7 mouse cellular contexts compared by ENCODE assay signal in the genomic region with DNA sequence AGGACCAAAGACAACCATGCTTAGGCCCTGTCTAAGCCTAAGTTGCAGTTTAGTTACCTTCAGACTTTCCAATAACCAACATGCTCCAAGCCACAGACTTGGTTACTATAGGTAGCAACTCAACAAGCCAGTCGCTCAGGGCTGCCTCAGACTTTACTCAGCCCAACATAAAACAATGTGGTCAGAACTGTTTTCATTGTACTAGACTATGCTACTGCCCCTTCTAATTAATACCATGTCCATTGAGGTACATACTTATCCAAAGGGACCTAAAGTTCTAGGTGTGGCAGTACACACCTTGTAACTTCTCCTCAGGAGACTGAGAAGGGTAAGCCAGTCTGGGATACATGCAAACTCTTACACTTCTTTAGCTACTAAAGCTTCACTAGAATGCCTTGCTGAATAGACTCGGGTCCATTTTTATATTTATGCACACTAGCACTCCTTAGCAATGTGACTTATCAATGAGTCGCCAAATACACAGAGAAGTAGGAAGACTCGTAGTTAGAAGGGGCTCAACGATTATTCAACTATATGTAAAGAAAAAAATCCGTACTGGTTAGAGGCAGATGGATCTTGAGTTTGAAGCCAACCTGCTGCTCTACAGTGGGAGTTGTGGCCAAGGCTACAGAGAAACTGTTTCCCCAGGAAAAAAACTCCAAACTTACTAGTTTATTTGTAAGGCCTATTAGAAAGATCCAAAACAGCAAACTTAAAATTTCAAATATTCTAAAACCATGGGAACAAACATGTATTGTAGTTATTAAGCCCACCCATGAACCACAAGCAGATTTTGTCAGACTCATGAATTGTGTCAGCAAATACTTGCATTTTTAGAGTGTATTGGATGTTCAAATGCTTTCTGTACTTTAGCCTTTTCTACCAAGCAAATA. TPM values are rescaled to one million over a fixed set of nuclear protein-coding genes. Genes with fewer than 3 reads are reported as not detected.
DNase-seq lines count a peak whose midpoint lies in the region; ATAC-seq lines count a peak whose summit lies in the region.

No protein-coding gene starts in this region.

- DNase-seq in Muller cell, postnatal 12 days (ENCODE audit: inconsistent ontology term) = no peak
- no peak for DNase-seq in cerebellum, postnatal 25 days

- no peak for ATAC-seq in megakaryocyte, adult 5-6 weeks (ENCODE audit: poor library complexity, severe bottlenecking)
- no peak for ATAC-seq in forebrain, embryonic 12.5 days (ENCODE audit: low FRiP score)
- no peak for ATAC-seq in liver, embryonic 12.5 days
- no peak for ATAC-seq in stomach, embryonic 16.5 days (ENCODE audit: insufficient read depth, low FRiP score)

- no peaks in the 10 kb centered on the region for H3K9me3 ChIP-seq in megakaryocyte, embryonic 14.5 days
- H3K9me3 ChIP-seq in forebrain, embryonic 12.5 days = no peaks in the 10 kb centered on the region
- no peaks in the 10 kb centered on the region for H3K9me3 ChIP-seq in liver, embryonic 12.5 days (replicated peaks)
- no peaks in the 10 kb centered on the region for H3K9me3 ChIP-seq in stomach, embryonic 16.5 days (replicated peaks; ENCODE audit: control insufficient read depth, low read length)

- H3K9ac ChIP-seq in forebrain, embryonic 12.5 days = no peak overlapping the region
- peak overlapping the region; percentile 22; the same call in 1 of the 2 replicates for H3K9ac ChIP-seq in liver, embryonic 12.5 days
- no peak overlapping the region for H3K9ac ChIP-seq in stomach, embryonic 16.5 days (ENCODE audit: low read length)

- H3K27ac ChIP-seq in forebrain, embryonic 12.5 days = no peak overlapping the region
- peak overlapping the region; percentile 51 for H3K27ac ChIP-seq in liver, embryonic 12.5 days
- H3K27ac ChIP-seq in stomach, embryonic 16.5 days (ENCODE audit: low read length) = no peak overlapping the region

- peak overlapping the region; percentile 87 for H3K4me3 ChIP-seq in megakaryocyte, embryonic 14.5 days (replicated peaks)
- H3K4me3 ChIP-seq in forebrain, embryonic 12.5 days (replicated peaks) = 0 out of 2 replicates have a peak overlapping the region, but pooled peaks have one; percentile 98
- H3K4me3 ChIP-seq in liver, embryonic 12.5 days = peak overlapping the region; percentile 20
- H3K4me3 ChIP-seq in stomach, embryonic 16.5 days (replicated peaks; ENCODE audit: low read length) = peak overlapping the region; percentile 0; the same call in 1 of the 2 replicates

- WGBS in forebrain, embryonic 12.5 days = 77% methylated on average over 6 of the region's 6 CpGs
- 62% methylated on average over 6 of the region's 6 CpGs for WGBS in liver, embryonic 12.5 days (ENCODE audit: insufficient replicate concordance)
- WGBS in stomach, embryonic 16.5 days = 65% methylated on average over 6 of the region's 6 CpGs

- peaks cover 24% of the 10 kb centered on the region for H3K36me3 ChIP-seq in megakaryocyte, embryonic 14.5 days (replicated peaks; ENCODE audit: low read length)
- H3K36me3 ChIP-seq in forebrain, embryonic 12.5 days (replicated peaks) = peaks cover 18% of the 10 kb centered on the region; the same call in 1 of the 2 replicates
- peaks cover 22% of the 10 kb centered on the region for H3K36me3 ChIP-seq in liver, embryonic 12.5 days
- no peaks in the 10 kb centered on the region; the same call in 1 of the 2 replicates for H3K36me3 ChIP-seq in stomach, embryonic 16.5 days (ENCODE audit: control insufficient read depth, insufficient read depth, low read length)

- no peaks in the 10 kb centered on the region for H3K27me3 ChIP-seq in megakaryocyte, embryonic 14.5 days (replicated peaks)
- no peaks in the 10 kb centered on the region for H3K27me3 ChIP-seq in forebrain, embryonic 12.5 days
- H3K27me3 ChIP-seq in liver, embryonic 12.5 days (replicated peaks) = no peaks in the 10 kb centered on the region
- H3K27me3 ChIP-seq in stomach, embryonic 16.5 days (ENCODE audit: control insufficient read depth, insufficient read depth, low read length) = no peaks in the 10 kb centered on the region

- peaks cover 36% of the 10 kb centered on the region for H3K4me1 ChIP-seq in megakaryocyte, embryonic 14.5 days
- H3K4me1 ChIP-seq in forebrain, embryonic 12.5 days = peaks cover 13% of the 10 kb centered on the region
- peaks cover 20% of the 10 kb centered on the region for H3K4me1 ChIP-seq in liver, embryonic 12.5 days
- peaks cover 2% of the 10 kb centered on the region; the same call in 1 of the 2 replicates for H3K4me1 ChIP-seq in stomach, embryonic 16.5 days (ENCODE audit: control insufficient read depth, insufficient read depth, low read length)

- H3K4me2 ChIP-seq in forebrain, embryonic 12.5 days = peak overlapping the region; percentile 58
- H3K4me2 ChIP-seq in liver, embryonic 12.5 days = peak overlapping the region; percentile 16; the same call in 1 of the 2 replicates
- H3K4me2 ChIP-seq in stomach, embryonic 16.5 days (ENCODE audit: low read depth, low read length) = no peak overlapping the region

RNA-seq across cellular contexts. Expression of gene H3f3b, which starts 6.2 kb away (rescaled TPM):
- polyA plus RNA-seq in megakaryocyte, embryonic 14.5 days (2012; ENCODE audit: insufficient read depth, low replicate concordance) = 819 and 908 TPM in 2 replicates
- total RNA-seq in megakaryocyte, adult 5-6 weeks (2015) = 756 and 808 TPM in 2 replicates
- total RNA-seq in megakaryocyte, adult 5-6 weeks (2017) = 735 and 795 TPM in 2 replicates
- polyA plus RNA-seq in forebrain, embryonic 12.5 days (2016; fragmentation: Nextera tagmentation; extraction: Ambion mirVana) = 2,341 and 2,432 TPM in 2 replicates
- 816 and 835 TPM in 2 replicates for polyA plus RNA-seq in liver, embryonic 12.5 days (2016; fragmentation: Nextera tagmentation; extraction: Ambion mirVana)
- 1,496 and 1,592 TPM in 2 replicates for polyA plus RNA-seq in stomach, embryonic 16.5 days (2015; fragmentation: Nextera tagmentation; extraction: Ambion mirVana)

RNA-seq across cellular contexts. Expression of gene Unk, which starts 8.5 kb away (rescaled TPM):
- 18.8 and 53.4 TPM in 2 replicates for polyA plus RNA-seq in megakaryocyte, embryonic 14.5 days (2012; ENCODE audit: insufficient read depth, low replicate concordance)
- total RNA-seq in megakaryocyte, adult 5-6 weeks (2015) = 10.1 and 10.5 TPM in 2 replicates
- 7.8 and 8.3 TPM in 2 replicates for total RNA-seq in megakaryocyte, adult 5-6 weeks (2017)
- polyA plus RNA-seq in forebrain, embryonic 12.5 days (2016; fragmentation: Nextera tagmentation; extraction: Ambion mirVana) = 47.9 and 50.4 TPM in 2 replicates
- 18.7 and 20.2 TPM in 2 replicates for polyA plus RNA-seq in liver, embryonic 12.5 days (2016; fragmentation: Nextera tagmentation; extraction: Ambion mirVana)
- polyA plus RNA-seq in stomach, embryonic 16.5 days (2015; fragmentation: Nextera tagmentation; extraction: Ambion mirVana) = 26.4 and 26.9 TPM in 2 replicates

RNA-seq across cellular contexts. Expression of gene Galk1, which starts 9.1 kb away (rescaled TPM):
- polyA plus RNA-seq in megakaryocyte, embryonic 14.5 days (2012; ENCODE audit: insufficient read depth, low replicate concordance) = 197 and 238 TPM in 2 replicates
- 4.6 and 5.0 TPM in 2 replicates for total RNA-seq in megakaryocyte, adult 5-6 weeks (2015)
- total RNA-seq in megakaryocyte, adult 5-6 weeks (2017) = 10.4 and 10.8 TPM in 2 replicates
- 98.3 and 107 TPM in 2 replicates for polyA plus RNA-seq in forebrain, embryonic 12.5 days (2016; fragmentation: Nextera tagmentation; extraction: Ambion mirVana)
- polyA plus RNA-seq in liver, embryonic 12.5 days (2016; fragmentation: Nextera tagmentation; extraction: Ambion mirVana) = 187 and 200 TPM in 2 replicates
- 186 and 187 TPM in 2 replicates for polyA plus RNA-seq in stomach, embryonic 16.5 days (2015; fragmentation: Nextera tagmentation; extraction: Ambion mirVana)

RNA-seq across cellular contexts. Expression of gene Itgb4, which starts 47.1 kb away (rescaled TPM):
- 5.6 and 6.9 TPM in 2 replicates for polyA plus RNA-seq in megakaryocyte, embryonic 14.5 days (2012; ENCODE audit: insufficient read depth, low replicate concordance)
- 0.09 TPM in 1 of 2 replicates, not detected in the other for total RNA-seq in megakaryocyte, adult 5-6 weeks (2015)
- not detected in 2 replicates for total RNA-seq in megakaryocyte, adult 5-6 weeks (2017)
- polyA plus RNA-seq in forebrain, embryonic 12.5 days (2016; fragmentation: Nextera tagmentation; extraction: Ambion mirVana) = 0.94 and 1.0 TPM in 2 replicates
- 0.31 and 0.44 TPM in 2 replicates for polyA plus RNA-seq in liver, embryonic 12.5 days (2016; fragmentation: Nextera tagmentation; extraction: Ambion mirVana)
- polyA plus RNA-seq in stomach, embryonic 16.5 days (2015; fragmentation: Nextera tagmentation; extraction: Ambion mirVana) = 18.9 and 24.4 TPM in 2 replicates

RNA-seq across cellular contexts. Expression of gene Unc13d, which starts 56.2 kb away (rescaled TPM):
- 221 and 384 TPM in 2 replicates for polyA plus RNA-seq in megakaryocyte, embryonic 14.5 days (2012; ENCODE audit: insufficient read depth, low replicate concordance)
- total RNA-seq in megakaryocyte, adult 5-6 weeks (2015) = 16.5 and 18.2 TPM in 2 replicates
- 26.7 and 27.7 TPM in 2 replicates for total RNA-seq in megakaryocyte, adult 5-6 weeks (2017)
- polyA plus RNA-seq in forebrain, embryonic 12.5 days (2016; fragmentation: Nextera tagmentation; extraction: Ambion mirVana) = 0.69 and 0.73 TPM in 2 replicates
- polyA plus RNA-seq in liver, embryonic 12.5 days (2016; fragmentation: Nextera tagmentation; extraction: Ambion mirVana) = 48.9 and 50.1 TPM in 2 replicates
- polyA plus RNA-seq in stomach, embryonic 16.5 days (2015; fragmentation: Nextera tagmentation; extraction: Ambion mirVana) = 8.3 and 9.9 TPM in 2 replicates

Comparison
In these comparisons a context has a peak if more than half of its experiments do, and no peak if none do; other contexts are left out.
1. H3K4me3 ChIP-seq: peak in every context shown above with its lines; median percentile 98 in forebrain, embryonic 12.5 days; 87 in megakaryocyte, embryonic 14.5 days; 20 in liver, embryonic 12.5 days; 0 in stomach, embryonic 16.5 days.